Mouse (Mus musculus) neutrophil, adult 5-6 weeks (primary cell): Measurements from ENCODE around the gene Zfp385a. TPM values are rescaled to one million over a fixed set of nuclear protein-coding genes. Genes with fewer than 3 reads are reported as not detected.

Source experiments
- ATAC-seq: fragments of 151-379, 151-347 bp; 2 replicates; pipeline ENCODE4 v1.8.0; 2017; ENCODE audit warnings: mild to moderate bottlenecking, moderate TSS enrichment; ENCODE audit not compliant: insufficient number of reproducible peaks, poor library complexity, low FRiP score, severe bottlenecking; ENCODE audit errors: extremely low read depth
- total RNA-seq: library from RNA; stranded (forward); fragments of 200-1000 nt; gene quantifications from 2 replicates; pipeline ENCODE4 v1.2.3, GENCODE M21; 2017

Zfp385a gene
- total RNA-seq, 1 experiment from 2014 or later = 1.9 TPM

DNA sequence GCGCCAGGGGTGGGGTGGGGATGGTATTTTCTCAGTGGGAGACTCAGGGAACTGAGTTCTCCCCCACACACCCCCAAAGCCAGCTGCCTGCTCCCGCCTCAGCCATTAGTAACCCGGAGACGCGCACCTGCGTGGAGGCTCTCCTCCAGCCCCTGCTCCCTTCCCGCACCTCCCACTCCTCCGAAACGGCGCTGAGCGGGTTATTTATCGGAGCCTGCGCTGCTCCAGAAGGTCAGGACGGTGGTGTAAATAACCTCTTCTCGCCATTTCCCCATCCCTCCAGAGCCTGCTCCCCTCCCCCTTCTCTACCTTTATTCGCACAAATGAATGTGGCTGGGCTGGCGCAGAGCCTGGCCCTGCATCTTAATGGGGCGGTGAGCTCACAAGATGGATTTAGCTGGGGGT, 39.8 kb downstream of the Zfp385a start:
- no peak for ATAC-seq

- ATAC-seq = no peak
Measured at GRCm38 (mm10) chr15:103299644-103300043, 40.2 kb downstream of the Zfp385a start.

DNA sequence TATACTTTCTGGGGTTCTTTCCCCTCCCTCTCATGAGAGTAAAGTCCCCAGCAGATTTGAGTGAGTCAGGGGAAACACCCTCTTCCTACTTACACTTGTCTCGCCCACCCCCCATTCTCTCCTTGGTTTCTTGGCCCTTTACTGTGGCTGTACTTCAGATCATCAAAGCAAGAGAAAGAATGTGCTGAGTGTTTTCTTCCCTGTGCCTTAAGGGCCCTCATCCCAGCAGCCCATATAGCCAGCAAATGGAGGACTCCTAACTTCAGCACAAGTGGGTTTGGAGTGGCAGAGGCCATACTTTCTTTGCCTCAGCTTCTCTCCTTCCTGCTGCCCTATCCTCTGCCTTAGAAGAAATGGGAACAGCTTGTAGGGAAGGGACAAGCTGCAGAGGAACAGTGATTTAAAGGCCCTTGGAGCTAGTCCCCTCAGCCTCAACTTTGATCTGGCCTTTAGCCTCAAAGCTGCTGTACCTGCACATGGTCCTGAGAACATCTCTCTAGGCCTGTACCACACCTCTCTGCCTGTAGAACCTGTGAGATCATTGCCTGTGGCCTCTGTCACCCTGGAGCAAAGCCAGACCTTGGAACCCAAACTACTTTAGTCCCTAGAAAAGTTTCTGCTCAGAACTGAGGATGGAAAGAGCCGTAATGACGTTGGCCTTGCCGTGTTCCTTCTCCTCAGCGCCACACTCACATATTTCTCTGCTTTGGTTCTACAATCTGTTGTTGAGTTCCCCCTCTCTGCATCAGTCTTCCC, 40.9 kb downstream of the Zfp385a start:
- ATAC-seq = no peak

DNA sequence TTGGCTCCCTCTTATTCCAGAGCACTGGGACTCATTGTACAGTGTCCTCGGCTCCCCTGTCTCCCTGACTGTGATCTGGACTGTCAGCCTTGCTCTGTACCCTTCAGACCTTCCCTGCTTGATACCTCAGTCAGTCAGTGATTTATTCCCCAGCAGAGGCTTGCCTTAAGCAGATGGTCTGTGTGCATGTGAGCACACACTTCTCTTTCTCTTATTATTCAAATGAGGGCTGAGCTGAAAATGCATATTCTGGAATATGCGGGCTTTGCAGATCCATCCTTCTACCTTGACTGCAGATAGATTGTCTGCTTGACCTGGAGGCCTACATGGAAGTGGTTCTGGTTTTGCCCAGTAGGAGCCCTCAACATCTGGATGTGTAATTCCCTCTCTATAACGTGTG, 41.9 kb downstream of the Zfp385a start:
- no peak for ATAC-seq

- ATAC-seq = no peak
Measured at GRCm38 (mm10) chr15:103297313-103297712, 42.6 kb downstream of the Zfp385a start.

- ATAC-seq = no peak
Measured at GRCm38 (mm10) chr15:103295851-103296250, 44.0 kb downstream of the Zfp385a start.

GRCm38 (mm10) chr15:103294649-103295048, 45.2 kb downstream of the Zfp385a start:
- ATAC-seq = no peak

- ATAC-seq = no peak
Measured at GRCm38 (mm10) chr15:103293375-103293774, 46.5 kb downstream of the Zfp385a start.

DNA sequence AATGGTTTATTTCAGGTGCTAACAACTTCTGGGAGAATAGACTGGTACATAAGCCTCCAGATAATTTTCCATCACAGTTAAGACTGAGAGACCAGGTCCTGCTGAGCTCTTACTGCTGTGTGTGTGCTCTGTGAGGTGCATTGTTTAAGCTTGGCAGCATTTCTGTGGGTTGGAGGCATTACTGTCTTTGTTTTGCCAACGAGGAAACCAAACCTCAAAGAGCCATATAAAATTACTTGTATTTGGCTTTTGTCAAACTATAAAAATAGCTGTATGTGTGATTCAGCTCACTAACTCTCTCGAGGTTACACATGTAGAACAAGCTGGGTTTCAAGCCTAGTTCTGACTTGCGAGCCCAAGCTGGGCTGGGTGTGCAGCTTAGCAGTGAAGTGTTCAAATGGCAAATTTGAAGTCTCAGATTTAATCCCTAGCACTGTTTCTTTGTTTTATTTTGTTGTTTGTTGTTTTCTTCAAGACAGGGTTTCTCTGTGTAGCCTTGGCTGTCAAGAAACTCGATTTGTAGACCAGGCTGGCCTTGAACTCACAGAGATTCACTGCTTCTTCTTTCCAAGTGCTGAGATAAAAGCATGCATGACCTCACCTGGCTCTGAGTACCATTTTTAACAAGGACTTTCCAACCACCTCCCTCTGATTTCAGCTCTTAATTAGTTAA, 47.1 kb downstream of the Zfp385a start:
- no peak for ATAC-seq

DNA sequence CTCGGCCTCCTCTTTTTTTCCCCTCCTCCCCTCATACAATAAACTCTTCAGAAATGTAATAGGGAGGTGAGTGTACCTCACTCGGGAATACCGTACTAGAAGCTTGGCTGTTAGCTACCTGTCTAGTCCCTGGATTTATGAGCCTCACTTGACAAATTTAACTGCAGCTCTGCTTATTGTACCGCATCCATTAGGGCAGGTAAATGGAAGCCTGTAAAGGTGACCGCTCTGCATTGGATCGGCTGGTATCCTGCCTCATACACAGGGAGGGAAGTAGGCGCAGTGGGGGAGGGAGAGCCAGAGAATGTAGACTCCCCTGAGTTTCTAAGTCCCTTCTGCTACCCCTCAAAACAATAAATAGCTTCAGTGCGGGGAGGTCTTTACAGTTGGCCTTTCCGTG, 49.0 kb downstream of the Zfp385a start:
- no peak for ATAC-seq

GRCm38 (mm10) chr15:103290417-103290816, 49.5 kb downstream of the Zfp385a start:
- no peak for ATAC-seq

- ATAC-seq = no peak
Measured at GRCm38 (mm10) chr15:103289600-103289999, 50.3 kb downstream of the Zfp385a start.

- ATAC-seq = no peak
Measured at GRCm38 (mm10) chr15:103285778-103286417, 54.0 kb downstream of the Zfp385a start.

- no peak for ATAC-seq
Measured at GRCm38 (mm10) chr15:103284647-103285046, 55.2 kb downstream of the Zfp385a start.

GRCm38 (mm10) chr15:103284066-103284465, 55.8 kb downstream of the Zfp385a start:
- ATAC-seq = peak; percentile 53; the same call in 1 of the 2 replicates

DNA sequence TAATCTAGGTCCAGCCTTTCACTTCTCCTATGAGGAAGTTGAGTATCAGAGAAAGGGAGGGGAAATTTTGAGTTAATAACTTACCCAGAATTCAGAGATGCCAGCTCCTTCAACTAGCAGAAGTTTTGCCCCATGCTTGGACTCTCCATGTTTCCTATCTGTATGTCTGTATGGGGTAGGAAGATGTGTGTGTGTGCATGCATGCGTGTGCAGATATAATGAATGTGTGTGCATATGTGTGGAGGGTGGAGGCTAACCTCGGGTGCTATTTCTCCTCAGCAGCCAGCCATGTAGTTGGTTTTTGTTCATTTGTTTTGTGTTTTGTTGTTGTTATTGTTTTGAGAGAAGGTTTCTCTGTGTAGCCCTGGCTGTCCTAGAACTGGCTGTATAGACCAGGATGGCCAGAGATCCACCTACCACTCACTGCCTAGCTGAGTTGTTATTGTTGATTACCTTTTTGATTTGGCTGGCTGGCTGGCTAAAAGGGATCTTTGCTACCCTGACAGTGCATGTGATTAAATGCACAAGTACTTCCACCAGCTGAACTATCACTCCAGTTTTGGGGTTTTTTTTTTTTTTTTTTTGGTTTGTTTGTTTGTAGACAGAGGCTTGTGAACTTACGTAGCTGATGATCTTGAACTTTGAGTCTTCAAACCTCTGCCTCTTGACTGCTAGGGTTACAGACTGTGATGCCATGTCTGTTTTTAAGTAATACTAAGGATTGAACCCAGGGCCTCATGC, 58.3 kb downstream of the Zfp385a start:
- no peak for ATAC-seq

DNA sequence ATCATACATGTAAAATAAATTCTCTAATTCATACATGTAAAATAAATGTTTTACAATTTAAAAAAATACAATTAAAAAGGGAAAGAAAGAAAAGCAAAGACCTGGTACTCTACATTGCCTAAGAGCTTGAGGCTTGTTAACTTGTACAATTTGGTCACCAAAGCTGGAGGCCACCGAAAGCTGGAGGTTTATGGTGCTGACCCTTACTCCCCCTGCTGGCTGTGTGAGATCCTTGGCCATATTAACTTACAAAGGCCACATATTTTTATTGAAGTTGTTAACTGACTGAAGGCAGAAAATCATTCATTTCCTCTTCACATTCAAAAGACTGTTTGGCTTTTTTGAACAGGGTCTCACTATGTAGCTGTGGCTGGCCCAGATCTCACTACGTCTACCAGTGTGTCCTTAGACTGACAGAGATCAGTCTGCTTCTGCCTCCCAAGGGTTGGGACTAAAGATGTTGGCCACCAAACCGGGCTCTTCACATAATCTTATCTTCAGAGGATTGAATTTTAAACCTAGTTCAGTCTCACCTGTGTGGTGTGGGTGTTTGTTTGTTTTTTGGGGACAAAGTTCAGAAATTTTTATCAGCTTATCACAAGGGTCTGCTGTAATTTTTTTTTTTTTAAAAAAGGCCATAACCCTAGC, 59.0 kb downstream of the Zfp385a start:
- peak; percentile 74 for ATAC-seq

- ATAC-seq = no peak
Measured at GRCm38 (mm10) chr15:103279750-103280149, 60.1 kb downstream of the Zfp385a start.

GRCm38 (mm10) chr15:103277949-103278348, 61.9 kb downstream of the Zfp385a start:
- ATAC-seq = no peak
